Mouse (Mus musculus) small intestine, adult 2 months (tissue): ENCODE results near the gene Slc5a5. TPM values are rescaled to one million over a fixed set of nuclear protein-coding genes. Genes with fewer than 3 reads are reported as not detected.

Experiments used
- H3K27ac ChIP-seq: fragments of 200-500 bp; 2 replicates; pipeline ENCODE4 v1.5.1; 2012; ENCODE audit warnings: low read depth, low read length, control low read depth, inconsistent platforms; ENCODE audit not compliant: insufficient read depth
- H3K27me3 ChIP-seq: fragments of 200-500 bp; 2 replicates; pipeline ENCODE4 v1.6.1; 2012; ENCODE audit warnings: mild to moderate bottlenecking, moderate library complexity, low read length, inconsistent platforms; ENCODE audit not compliant: control insufficient read depth, insufficient read depth
- H3K36me3 ChIP-seq: fragments of 200-500 bp; 2 replicates; pipeline ENCODE4 v1.6.1; 2012; ENCODE audit warnings: mild to moderate bottlenecking, low read length, control low read depth, inconsistent platforms; ENCODE audit not compliant: control insufficient read depth, insufficient read depth
- H3K4me1 ChIP-seq: fragments of 200-500 bp; 2 replicates; pipeline ENCODE4 v1.6.1; 2012; ENCODE audit warnings: low read length, inconsistent platforms, mixed read lengths; ENCODE audit not compliant: control insufficient read depth, insufficient read depth, insufficient read length
- H3K4me3 ChIP-seq: fragments of 200-500 bp; 2 replicates; pipeline ENCODE4 v1.5.1; 2012; ENCODE audit warnings: low read depth, mild to moderate bottlenecking, control low read depth, inconsistent platforms, low read length, moderate library complexity
- CTCF ChIP-seq: fragments of 200-500 bp; IDR thresholded peaks from 2 replicates; pipeline ENCODE4 v1.5.1; 2012; ENCODE audit warnings: low read depth, mild to moderate bottlenecking, control low read depth, inconsistent platforms, low read length, moderate library complexity, mixed read lengths; ENCODE audit not compliant: insufficient replicate concordance, insufficient read length; ENCODE audit errors: extremely low read depth
- POLR2A ChIP-seq: fragments of 200-500 bp; IDR thresholded peaks from 2 replicates; pipeline ENCODE4 v1.6.1; 2012; ENCODE audit warnings: low read depth, mild to moderate bottlenecking, control low read depth, inconsistent platforms, low read length, moderate library complexity
- WGBS: fragments of 180-500 bp; shearing (Covaris S2); methylation state at CpG from one replicate; pipeline ENCODE4 v1.1.7; 2018; 5-methylcytosine and 5-hydroxymethylcytosine counted together
- polyA plus RNA-seq: library from polyadenylated mRNA; depleted of rRNA; stranded (reverse); fragments of >200 nt; gene quantifications from 2 replicates; pipeline ENCODE4 v1.2.3, GENCODE M21; 2012

The Slc5a5 gene
- polyA plus RNA-seq, 1 experiment, result 0.41 TPM

- no peak overlapping the region for H3K27ac ChIP-seq
- no peaks in the 10 kb centered on the region for H3K36me3 ChIP-seq
- no peak overlapping the region for H3K4me3 ChIP-seq
- H3K27me3 ChIP-seq, result no peaks in the 10 kb centered on the region
- TF ChIP-seq POLR2A (no peak), CTCF (no peak)
- H3K4me1 ChIP-seq, result no peaks in the 10 kb centered on the region
- 20% methylated on average over 12 of the region's 12 CpGs for WGBS
Observed at GRCm38 (mm10) chr8:70885612-70886011, 6.9 kb downstream of the Slc5a5 start.

GRCm38 (mm10) chr8:70884683-70885082, 7.9 kb downstream of the Slc5a5 start:
- WGBS, result 76% methylated on average over 10 of the region's 10 CpGs
- Histone ChIP-seq H3K4me3 (no peak overlapping the region), H3K27me3 (no peaks in the 10 kb centered on the region), H3K4me1 (no peaks in the 10 kb centered on the region), H3K27ac (no peak overlapping the region), H3K36me3 (no peaks in the 10 kb centered on the region)
- TF ChIP-seq POLR2A (no peak), CTCF (no peak)

- no peak overlapping the region for H3K27ac ChIP-seq
- no peaks in the 10 kb centered on the region for H3K4me1 ChIP-seq
- WGBS, result 79% methylated on average over 4 of the region's 4 CpGs
- no peaks in the 10 kb centered on the region for H3K36me3 ChIP-seq
- H3K27me3 ChIP-seq, result no peaks in the 10 kb centered on the region
- H3K4me3 ChIP-seq, result no peak overlapping the region
- TF ChIP-seq POLR2A, result no peak
- no peak for TF ChIP-seq CTCF
Observed at GRCm38 (mm10) chr8:70884186-70884585, 8.4 kb downstream of the Slc5a5 start.

- WGBS, result 31% methylated on average over 11 of the region's 11 CpGs
- H3K27me3 ChIP-seq, result no peaks in the 10 kb centered on the region
- H3K4me1 ChIP-seq, result no peaks in the 10 kb centered on the region
- H3K27ac ChIP-seq, result no peak overlapping the region
- H3K4me3 ChIP-seq, result no peak overlapping the region
- TF ChIP-seq CTCF, result no peak
- TF ChIP-seq POLR2A, result no peak
- H3K36me3 ChIP-seq, result no peaks in the 10 kb centered on the region
Observed at GRCm38 (mm10) chr8:70880546-70880945, 12.0 kb downstream of the Slc5a5 start.

GRCm38 (mm10) chr8:70880126-70880525, 12.4 kb downstream of the Slc5a5 start:
- Histone ChIP-seq H3K27me3 (no peaks in the 10 kb centered on the region), H3K4me1 (no peaks in the 10 kb centered on the region), H3K27ac (no peak overlapping the region), H3K36me3 (no peaks in the 10 kb centered on the region), H3K4me3 (no peak overlapping the region)
- TF ChIP-seq POLR2A (no peak), CTCF (no peak)
- 8% methylated on average over 4 of the region's 4 CpGs for WGBS

- Histone ChIP-seq H3K4me1 (no peaks in the 10 kb centered on the region), H3K4me3 (no peak overlapping the region), H3K36me3 (no peaks in the 10 kb centered on the region), H3K27ac (no peak overlapping the region), H3K27me3 (no peaks in the 10 kb centered on the region)
- TF ChIP-seq POLR2A (no peak), CTCF (no peak)
- WGBS, result 81% methylated on average over 4 of the region's 4 CpGs
Observed at GRCm38 (mm10) chr8:70879500-70879899, 13.1 kb downstream of the Slc5a5 start.

- WGBS, result 23% methylated on average over 2 of the region's 2 CpGs
- H3K27ac ChIP-seq, result no peak overlapping the region
- TF ChIP-seq POLR2A, result no peak
- no peak for TF ChIP-seq CTCF
- no peaks in the 10 kb centered on the region for H3K36me3 ChIP-seq
- no peaks in the 10 kb centered on the region for H3K4me1 ChIP-seq
- H3K4me3 ChIP-seq, result no peak overlapping the region
- H3K27me3 ChIP-seq, result no peaks in the 10 kb centered on the region
Observed at GRCm38 (mm10) chr8:70878178-70878577, 14.4 kb downstream of the Slc5a5 start.

- Histone ChIP-seq H3K27me3 (no peaks in the 10 kb centered on the region), H3K4me1 (no peaks in the 10 kb centered on the region), H3K27ac (no peak overlapping the region), H3K36me3 (no peaks in the 10 kb centered on the region), H3K4me3 (no peak overlapping the region)
- TF ChIP-seq CTCF, result no peak
- TF ChIP-seq POLR2A, result no peak
- 24% methylated on average over 4 of the region's 4 CpGs for WGBS
Observed at GRCm38 (mm10) chr8:70876382-70876781, 16.2 kb downstream of the Slc5a5 start.
